Mouse (Mus musculus): ENCODE measurements around the gene Ripply3.
A peak's percentile ranks its signal among the peaks of the same experiment; 100 is the strongest.

The Ripply3 gene

DNA sequence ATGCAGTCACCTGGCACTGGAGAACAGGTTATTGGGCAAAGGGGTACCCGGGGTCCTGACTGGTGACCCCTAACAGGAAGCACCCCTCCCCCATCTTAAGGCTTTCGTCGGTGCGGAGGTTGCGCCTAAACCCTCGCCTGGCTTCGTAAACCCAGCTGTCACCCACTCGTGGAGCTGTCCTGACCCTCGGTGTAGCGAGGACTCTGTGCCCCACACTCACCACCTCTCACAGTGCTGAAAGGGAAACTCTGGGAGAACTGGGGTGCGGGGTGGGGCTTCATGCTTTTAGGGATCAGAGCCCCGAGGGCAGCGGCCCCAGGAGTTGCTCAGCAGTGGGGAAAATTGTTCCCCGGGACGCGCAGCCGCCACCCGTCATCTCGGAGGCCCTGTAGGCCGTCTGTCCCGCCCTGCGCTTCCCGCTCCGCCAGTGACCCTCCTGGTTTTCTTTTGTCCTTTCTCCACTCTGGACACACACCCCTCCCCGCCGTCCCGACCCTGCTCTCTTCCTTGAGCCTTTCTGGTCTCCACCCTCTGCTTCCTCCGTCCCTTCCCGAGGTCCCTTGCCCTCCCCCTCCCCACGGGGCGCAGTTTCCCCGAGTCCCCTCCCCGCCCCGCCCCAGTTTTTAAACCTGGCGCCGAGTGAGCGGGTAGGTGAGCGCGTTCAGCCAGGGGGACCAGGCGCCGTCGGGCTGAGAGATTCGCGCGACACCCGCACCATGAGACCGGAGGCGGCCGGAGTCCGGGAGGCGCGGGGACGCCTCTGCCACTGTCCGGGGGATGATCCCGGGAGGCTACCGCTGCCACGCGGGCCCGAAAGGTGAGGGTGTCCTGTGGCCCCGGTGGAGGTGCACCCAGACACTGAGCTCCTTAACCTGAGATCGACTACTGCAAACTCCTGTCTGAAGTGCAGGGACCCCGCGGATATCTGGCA lies at the start of gene Ripply3:
Ripply3 (plus strand) TSS at position 640 of the 931 bp plus-strand sequence.
- DNase-seq (ENCODE audit: low spot score in 2 of 2), result peak in 1 of 2 experiments; percentile 24

DNA sequence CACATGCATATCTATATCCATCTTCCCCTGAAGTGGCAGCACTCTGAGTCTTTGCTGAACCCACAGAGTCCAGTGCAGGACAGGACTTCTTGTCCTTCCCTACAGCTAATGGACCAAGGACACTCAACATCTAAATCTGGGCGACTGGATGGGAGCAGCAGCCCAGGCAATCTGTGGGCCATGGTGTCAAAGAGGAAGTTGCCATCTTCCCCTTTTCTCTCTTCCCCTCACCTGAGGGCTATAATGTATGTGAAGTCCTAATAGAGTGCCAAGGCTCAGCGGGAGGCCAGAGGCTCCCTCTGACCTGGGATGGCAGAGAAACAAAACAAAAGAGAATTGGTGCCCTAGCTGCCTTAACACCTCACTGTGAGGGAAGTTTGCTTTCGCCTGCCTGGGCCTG lies 44.2 kb upstream of the Ripply3 start:
- no peak for DNase-seq (ENCODE audit: low spot score in 2 of 2)

GRCm38 (mm10) chr16:94287826-94288225 lies 40.4 kb upstream of the Ripply3 start:
- no peak for DNase-seq (ENCODE audit: low spot score in 2 of 2)

DNA sequence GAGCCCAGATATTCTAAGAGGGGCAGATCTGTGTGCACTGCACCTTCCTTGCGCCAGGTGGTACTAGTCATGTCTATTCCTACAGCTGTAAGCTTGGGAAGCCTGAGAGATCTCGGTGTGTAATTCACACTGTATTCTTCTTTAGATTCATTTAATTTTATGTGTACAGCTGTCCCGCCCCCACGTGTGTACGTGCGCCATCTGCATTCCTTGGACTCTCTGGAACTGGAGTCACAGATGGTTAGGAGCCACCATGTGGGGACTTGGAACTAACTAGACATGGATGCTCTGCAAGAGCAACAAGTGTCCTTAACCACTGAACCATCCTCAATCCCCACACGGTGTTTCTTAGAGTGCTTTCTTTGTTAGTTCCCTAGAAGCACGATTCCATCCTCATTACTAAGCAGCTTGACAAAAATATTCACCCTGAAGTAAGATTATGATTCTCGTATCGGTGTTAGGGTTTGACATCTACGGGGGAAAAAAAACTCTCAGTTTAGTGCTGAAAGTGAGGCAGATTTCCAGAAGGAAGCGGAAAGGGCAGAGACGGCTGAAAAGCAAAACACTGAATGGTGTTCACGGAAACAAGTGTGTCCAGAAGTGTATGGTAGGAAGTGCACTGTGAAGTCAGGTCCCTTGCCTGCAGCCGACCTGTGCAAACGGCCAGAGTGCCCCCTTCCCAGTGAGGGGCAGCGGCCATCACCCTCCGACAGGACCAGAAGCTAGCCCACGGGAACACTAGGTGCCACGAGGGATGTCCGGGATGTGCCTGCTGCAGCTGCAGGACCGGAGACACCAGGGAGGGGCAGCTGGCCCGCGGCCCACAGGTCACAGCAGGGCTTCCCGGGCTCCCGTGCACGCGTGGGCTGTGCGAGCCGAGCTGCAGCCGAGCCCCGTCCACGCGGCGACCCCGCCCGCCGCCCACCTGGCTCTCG lies 38.8 kb upstream of the Ripply3 start:
- DNase-seq (ENCODE audit: low spot score in 2 of 2), result no peak

GRCm38 (mm10) chr16:94290073-94290999 lies 37.9 kb upstream of the Ripply3 start:
- peak; percentile 67 to 83 for DNase-seq (ENCODE audit: low spot score in 2 of 2)

DNA sequence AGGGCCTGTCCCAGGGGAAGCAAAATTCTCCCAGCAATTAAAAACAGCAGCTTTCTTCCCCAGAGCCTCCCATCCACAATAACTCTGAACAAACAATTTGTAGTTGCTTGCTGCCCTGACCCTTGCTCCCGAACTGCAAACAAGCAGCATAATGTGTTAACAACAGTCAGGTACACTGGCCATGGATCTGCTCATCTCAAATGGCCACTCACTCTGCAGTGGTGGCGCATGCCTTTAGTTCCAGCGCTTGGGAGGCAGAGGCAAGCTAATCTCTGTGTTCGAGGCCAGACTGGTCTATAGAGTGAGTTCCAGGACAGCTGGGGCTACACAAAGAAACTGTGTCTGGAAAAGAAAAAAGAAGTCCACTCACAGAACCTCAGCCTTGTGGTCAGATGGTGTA lies 37.1 kb upstream of the Ripply3 start:
- DNase-seq (ENCODE audit: low spot score in 2 of 2), result no peak

DNA sequence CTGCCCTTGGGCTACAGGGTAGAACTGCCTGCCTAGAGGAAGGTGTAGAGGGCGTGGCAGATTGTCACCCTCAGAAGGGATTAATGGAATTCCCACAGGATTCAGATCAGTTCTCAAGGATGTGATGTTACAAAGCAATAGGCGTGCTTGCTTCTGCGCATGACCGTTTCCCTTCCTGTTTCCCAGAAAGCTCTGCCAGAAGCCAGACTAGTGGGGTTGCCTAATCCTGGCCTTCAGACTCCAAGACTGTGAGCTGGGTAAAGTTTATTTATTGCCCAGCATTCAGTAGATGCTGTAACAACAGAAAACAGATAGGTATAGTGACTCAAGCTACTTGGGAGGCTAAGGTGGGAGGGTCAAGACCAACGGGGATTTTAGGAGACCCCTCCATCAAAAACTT lies 30.1 kb upstream of the Ripply3 start:
- DNase-seq (ENCODE audit: low spot score in 2 of 2), result no peak

DNA sequence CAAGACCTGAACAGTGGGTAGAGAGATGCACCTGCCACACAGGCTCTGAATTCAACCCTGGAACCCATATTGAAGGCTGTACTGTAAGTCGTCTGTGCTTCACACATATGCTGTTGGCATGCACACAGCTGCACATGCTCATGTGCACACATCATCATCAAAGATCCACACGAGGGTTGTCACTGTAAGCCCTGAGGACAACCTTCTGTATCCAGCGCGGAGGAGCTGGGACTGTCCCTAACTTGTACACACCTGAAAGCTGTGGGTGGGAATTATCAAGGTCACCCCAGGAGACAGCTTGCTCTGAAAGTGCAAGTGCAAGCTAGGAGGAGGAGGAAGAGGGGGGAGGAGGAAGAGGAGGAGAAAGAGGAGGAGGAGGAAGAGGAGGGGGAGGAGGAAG lies 29.0 kb upstream of the Ripply3 start:
- no peak for DNase-seq (ENCODE audit: low spot score in 2 of 2)

- DNase-seq (ENCODE audit: low spot score in 2 of 2), result no peak
Measured at GRCm38 (mm10) chr16:94301194-94301593, 27.0 kb upstream of the Ripply3 start.

GRCm38 (mm10) chr16:94301696-94302095 lies 26.5 kb upstream of the Ripply3 start:
- DNase-seq (ENCODE audit: low spot score in 2 of 2), result no peak

GRCm38 (mm10) chr16:94302274-94303202 lies 25.7 kb upstream of the Ripply3 start:
- no peak for DNase-seq (ENCODE audit: low spot score in 2 of 2)

DNA sequence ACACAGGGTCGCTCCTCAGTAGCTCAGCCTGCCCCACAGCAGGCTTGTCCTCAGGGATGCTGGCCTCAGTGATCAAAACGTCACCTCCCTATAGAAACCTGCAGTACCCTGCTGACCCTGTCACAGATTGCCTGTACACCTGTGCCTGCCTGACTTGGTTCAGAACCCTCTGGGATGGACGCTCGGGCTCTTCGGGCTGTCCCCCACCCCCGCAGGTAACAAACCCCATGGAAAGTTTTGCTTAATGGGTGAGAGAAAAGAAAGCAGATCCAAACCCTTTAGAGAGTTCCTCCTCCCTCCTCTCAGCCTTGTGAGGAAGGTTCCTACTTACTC lies 25.1 kb upstream of the Ripply3 start:
- no peak for DNase-seq (ENCODE audit: low spot score in 2 of 2)

- no peak for DNase-seq (ENCODE audit: low spot score in 2 of 2)
Measured at GRCm38 (mm10) chr16:94307526-94307925, 20.7 kb upstream of the Ripply3 start.

GRCm38 (mm10) chr16:94307942-94308341 lies 20.3 kb upstream of the Ripply3 start:
- DNase-seq (ENCODE audit: low spot score in 2 of 2), result no peak

DNA sequence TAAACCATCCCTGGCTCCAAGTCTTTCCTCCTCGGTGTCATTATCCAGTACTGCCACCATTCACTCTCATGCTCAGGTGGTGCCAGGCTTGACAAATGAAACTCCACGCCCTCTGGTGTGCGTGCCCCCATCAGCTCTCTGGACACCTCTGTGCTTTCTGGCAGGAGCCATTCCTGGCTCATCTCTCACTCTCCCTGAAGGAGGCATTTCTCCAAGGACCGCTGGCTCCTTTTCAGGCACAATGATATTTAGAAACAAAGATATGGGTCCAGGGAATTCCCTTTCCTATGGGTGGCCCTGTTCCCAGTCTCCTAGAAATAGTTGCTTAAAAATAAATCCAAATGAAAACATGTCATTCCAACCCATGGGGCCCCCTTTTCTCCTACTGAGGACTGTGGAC lies 19.2 kb upstream of the Ripply3 start:
- no peak for DNase-seq (ENCODE audit: low spot score in 2 of 2)

DNA sequence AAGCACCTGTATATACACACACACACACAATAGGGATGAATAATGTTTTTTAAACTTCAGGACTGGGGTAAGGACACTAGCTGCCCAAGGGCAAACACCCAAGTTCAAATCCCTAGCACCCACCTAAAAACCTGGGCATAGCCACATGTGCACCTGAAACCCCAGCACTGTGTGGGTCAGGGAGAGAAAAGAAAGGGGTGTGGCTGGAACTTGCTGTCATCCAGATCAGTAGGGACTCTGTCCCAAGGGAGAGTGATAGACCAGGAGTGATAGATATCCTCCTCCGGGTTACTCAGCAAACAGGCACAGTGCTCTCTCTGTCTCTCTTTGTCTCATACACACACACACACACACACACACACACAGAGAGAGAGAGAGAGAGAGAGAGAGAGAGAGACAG lies 16.8 kb upstream of the Ripply3 start:
- DNase-seq (ENCODE audit: low spot score in 2 of 2), result no peak

- DNase-seq (ENCODE audit: low spot score in 2 of 2), result no peak
Measured at GRCm38 (mm10) chr16:94311931-94312330, 16.3 kb upstream of the Ripply3 start.

DNA sequence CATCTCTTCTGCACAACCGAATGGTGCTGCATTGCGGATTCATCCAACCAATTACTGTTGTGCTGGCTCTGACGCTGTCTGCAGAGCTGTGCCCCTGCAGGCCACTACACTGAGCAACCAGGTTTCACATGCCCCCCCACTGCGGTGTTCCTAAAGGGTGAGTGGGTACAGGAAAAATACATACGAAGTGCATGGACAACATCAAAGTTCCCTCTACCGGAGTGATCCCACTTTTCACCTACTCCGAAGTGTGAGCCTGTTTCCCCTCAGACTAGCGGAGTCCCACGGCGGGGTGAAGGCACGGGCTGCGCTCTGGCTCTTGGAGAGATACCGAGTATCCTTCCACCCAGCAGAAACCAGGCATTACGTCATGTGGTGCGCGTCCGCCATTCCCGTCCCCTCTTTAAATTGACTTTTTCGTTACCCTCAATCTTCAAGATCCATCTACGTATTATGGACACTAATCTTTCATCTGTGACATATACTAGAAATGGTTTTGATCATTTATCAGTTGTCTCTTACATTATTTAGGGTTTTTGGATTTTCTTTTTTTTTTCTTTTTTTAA lies 15.5 kb upstream of the Ripply3 start:
- peak; percentile 73 to 80 for DNase-seq (ENCODE audit: low spot score in 2 of 2)

DNA sequence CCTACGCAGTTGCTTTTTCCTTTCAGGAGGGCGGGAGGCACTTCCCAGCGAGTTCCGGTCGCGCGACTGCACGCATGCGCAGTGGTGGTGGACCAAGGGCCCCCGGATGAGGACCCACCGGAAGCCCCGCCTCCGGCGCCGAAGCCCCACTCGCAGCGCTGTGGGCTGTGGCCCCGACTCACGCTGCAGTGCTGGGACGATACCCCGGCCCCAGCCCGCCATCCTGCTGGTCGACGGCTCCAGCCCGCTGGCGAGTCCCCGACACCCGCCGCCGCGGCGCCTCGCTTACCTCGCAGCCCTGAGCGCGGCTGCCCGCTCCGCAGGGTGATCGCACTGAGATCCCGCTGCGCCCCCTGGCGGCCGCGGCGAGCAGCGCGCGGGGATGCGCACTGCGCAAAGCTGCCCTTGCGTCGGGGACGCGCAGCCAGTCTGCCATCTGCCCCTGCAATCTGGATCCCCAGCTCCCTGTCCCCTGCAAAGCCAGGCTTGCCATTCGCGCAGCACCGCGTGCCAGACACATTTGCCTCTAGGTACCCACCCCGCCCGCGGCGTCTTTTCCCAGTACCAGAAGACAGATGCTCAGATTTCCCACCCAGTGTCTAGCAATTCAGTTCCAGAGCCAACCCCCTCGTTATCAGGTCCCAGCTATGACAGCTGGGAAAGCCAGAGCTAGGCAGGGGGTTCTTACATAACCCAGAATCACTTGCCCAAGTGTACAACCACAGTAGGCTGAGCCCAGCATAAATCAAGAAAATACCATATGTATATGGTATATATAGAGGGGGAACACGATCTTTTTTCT lies 14.8 kb upstream of the Ripply3 start, which contains the start of gene Hlcs:
Hlcs (minus strand) TSS at position 343 of the 802 bp plus-strand sequence.
- peak; percentile 98 for DNase-seq (ENCODE audit: low spot score in 2 of 2)
